Mouse (Mus musculus): Measurements from ENCODE around the gene Etl4. TPM values are rescaled to one million over a fixed set of nuclear protein-coding genes. Genes with fewer than 3 reads are reported as not detected.
A peak's percentile ranks its signal among the peaks of the same experiment; 100 is the strongest.

The Etl4 gene
- total RNA-seq (2014; rRNA removed) (10.9 and 14.0 TPM in 2 replicates), polyA plus RNA-seq (2015; fragmentation: Nextera tagmentation; extraction: Ambion mirVana) (4.0 and 4.8 TPM in 2 replicates)

DNA sequence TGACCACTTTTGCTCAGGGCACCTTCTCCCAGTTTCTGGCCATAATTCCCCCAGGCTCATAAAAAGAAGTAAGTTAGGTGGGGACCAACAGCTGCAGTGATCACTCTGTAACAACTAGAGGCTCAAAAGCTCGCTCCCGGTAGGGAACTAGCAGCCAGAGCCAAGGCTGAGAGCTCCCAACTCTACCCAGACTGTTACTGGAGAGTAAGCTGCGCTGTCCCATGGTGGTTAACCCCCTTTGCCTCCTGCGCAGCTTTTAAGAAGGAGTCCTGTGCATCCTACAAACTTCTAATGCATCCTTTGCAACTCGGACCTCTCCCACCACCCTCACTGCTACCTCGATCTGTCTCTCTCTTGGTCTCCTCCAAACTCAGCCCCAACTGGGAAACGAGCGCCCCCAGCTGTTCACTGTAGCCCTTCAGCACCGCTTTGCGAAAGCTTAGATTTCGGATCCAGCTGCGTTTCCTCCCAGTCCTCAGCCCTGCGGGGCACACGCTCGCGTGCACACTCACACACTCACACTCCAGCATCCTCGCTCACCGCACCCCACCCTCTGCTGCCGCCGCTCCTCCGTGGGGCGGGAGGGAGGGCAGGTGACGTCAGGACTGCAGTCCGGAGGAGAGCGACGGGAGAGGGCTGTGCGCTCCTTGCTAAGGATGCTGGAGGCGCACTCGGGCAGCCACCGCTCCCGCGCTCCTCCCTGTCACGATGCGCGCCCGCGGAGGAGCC, at the start of gene Etl4:
Gene Etl4, plus strand, starts transcription at position 610 of the 729 bp plus-strand sequence.
- H3K9me3 ChIP-seq (ENCODE audit: low read length) = no peaks in the 10 kb centered on the region
- peak within 1 kb of the TSS; percentile 90 for H3K4me2 ChIP-seq (ENCODE audit: low read depth, low read length, poor library complexity, severe bottlenecking)
- TF ChIP-seq CTCF (IDR thresholded peaks at IDR 0.05) = peak; percentile 77
- no peak within 1 kb of the TSS for H3K27ac ChIP-seq (ENCODE audit: low read depth, low read length)
- H3K4me3 ChIP-seq (ENCODE audit: low read depth, low read length) = peak within 1 kb of the TSS; percentile 65
- WGBS = under 1% methylated on average over 35 of the region's 37 CpGs
- peak within 1 kb of the TSS; percentile 50 for H3K9ac ChIP-seq (replicated peaks; ENCODE audit: low read length, poor library complexity, severe bottlenecking)
- peaks cover 13% of the 10 kb centered on the region; the same call in 1 of the 2 replicates for H3K27me3 ChIP-seq (ENCODE audit: insufficient read depth, low read length)
- no peaks in the 10 kb centered on the region for H3K36me3 ChIP-seq (ENCODE audit: insufficient read depth, low read length)
- peak; percentile 78 for DNase-seq (ENCODE audit: low spot score)
- peak; percentile 92 for ATAC-seq (ENCODE audit: low FRiP score)
- peaks cover 3% of the 10 kb centered on the region; the same call in 1 of the 2 replicates for H3K4me1 ChIP-seq (ENCODE audit: insufficient read depth, low read length)

DNA sequence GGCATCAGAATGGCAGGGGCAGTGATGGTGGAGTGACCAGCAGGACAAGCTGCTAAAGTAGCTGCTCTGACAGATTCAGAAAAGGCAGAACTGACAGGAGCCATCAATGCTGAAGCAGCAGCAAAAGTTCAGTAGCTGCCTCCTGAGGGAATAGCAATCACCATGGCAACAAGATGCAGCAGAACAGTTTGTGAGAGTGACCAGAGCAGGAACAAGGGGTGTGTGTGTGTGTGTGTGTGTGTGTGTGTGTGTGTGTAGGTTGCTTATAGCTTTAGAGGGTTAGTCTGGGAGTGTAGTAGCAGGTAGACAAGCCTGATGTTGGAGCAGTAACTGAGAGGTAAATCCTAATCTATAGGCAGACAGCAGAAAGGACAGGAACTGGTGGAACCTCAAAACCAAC, 40.4 kb upstream of the Etl4 start:
- peak; percentile 63 for ATAC-seq (ENCODE audit: low FRiP score)
- Histone ChIP-seq H3K27ac (ENCODE audit: low read depth, low read length) (no peak overlapping the region), H3K4me3 (ENCODE audit: low read depth, low read length) (no peak overlapping the region), H3K27me3 (ENCODE audit: insufficient read depth, low read length) (no peaks in the 10 kb centered on the region), H3K9ac (replicated peaks; ENCODE audit: low read length, poor library complexity, severe bottlenecking) (no peak overlapping the region), H3K4me1 (ENCODE audit: insufficient read depth, low read length) (no peaks in the 10 kb centered on the region), H3K4me2 (ENCODE audit: low read depth, low read length, poor library complexity, severe bottlenecking) (no peak overlapping the region), H3K9me3 (ENCODE audit: low read length) (no peaks in the 10 kb centered on the region), H3K36me3 (ENCODE audit: insufficient read depth, low read length) (no peaks in the 10 kb centered on the region)
- peak; percentile 48 for DNase-seq (ENCODE audit: low spot score)
- no peak for TF ChIP-seq CTCF (IDR thresholded peaks at IDR 0.05)

DNA sequence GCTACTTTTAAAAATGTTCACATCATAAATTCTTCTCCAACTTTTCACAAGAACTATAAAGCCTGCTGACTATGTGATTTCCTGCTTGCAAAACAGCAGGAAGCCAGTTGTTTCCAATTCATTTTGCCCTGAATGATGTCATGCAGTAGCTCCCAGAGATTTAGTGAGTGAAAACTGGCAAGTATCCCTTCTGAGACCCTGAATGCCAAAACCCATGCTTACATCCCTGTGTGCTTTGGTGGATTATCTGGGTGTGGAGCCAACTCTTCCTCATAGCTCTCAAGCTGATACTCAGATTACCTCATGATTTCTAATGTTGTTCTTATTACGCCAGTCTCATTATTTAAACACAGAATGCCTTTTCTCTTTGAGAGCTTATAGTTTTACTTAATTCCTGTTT, 37.7 kb upstream of the Etl4 start:
- Histone ChIP-seq H3K27ac (ENCODE audit: low read depth, low read length) (no peak overlapping the region), H3K36me3 (ENCODE audit: insufficient read depth, low read length) (no peaks in the 10 kb centered on the region), H3K4me3 (ENCODE audit: low read depth, low read length) (no peak overlapping the region), H3K9me3 (ENCODE audit: low read length) (no peaks in the 10 kb centered on the region), H3K9ac (replicated peaks; ENCODE audit: low read length, poor library complexity, severe bottlenecking) (no peak overlapping the region), H3K4me2 (ENCODE audit: low read depth, low read length, poor library complexity, severe bottlenecking) (no peak overlapping the region), H3K27me3 (ENCODE audit: insufficient read depth, low read length) (no peaks in the 10 kb centered on the region), H3K4me1 (ENCODE audit: insufficient read depth, low read length) (no peaks in the 10 kb centered on the region)
- 74% methylated on average over 1 of the region's 1 CpGs for WGBS
- ATAC-seq (ENCODE audit: low FRiP score) = no peak
- TF ChIP-seq CTCF (IDR thresholded peaks at IDR 0.05) = no peak
- peak; percentile 17 for DNase-seq (ENCODE audit: low spot score)

DNA sequence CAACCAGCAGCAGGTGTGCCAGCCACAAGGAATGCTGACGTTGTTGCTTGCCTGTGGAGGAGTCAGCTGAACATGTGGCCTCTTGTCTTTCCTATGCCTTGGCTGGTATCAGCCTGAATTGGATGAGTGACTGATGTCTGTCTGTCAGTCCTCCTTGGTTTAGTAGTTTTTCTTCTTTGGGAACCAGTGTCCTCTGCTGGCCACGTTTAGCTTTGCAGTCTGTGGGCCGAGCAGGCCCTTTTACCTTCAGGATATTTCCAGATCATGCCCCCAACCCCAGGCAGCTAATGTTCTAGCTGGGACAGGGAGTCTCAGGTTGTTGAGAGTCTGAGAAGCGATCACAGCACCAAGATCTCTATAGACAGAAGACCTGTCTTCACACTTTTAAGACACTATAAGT, 18.7 kb upstream of the Etl4 start:
- ATAC-seq (ENCODE audit: low FRiP score) = no peak
- no peaks in the 10 kb centered on the region for H3K27me3 ChIP-seq (ENCODE audit: insufficient read depth, low read length)
- WGBS = 41% methylated on average over 4 of the region's 4 CpGs
- no peaks in the 10 kb centered on the region for H3K9me3 ChIP-seq (ENCODE audit: low read length)
- H3K9ac ChIP-seq (replicated peaks; ENCODE audit: low read length, poor library complexity, severe bottlenecking) = no peak overlapping the region
- no peaks in the 10 kb centered on the region for H3K36me3 ChIP-seq (ENCODE audit: insufficient read depth, low read length)
- TF ChIP-seq CTCF (IDR thresholded peaks at IDR 0.05) = no peak; the same call in 1 of the 2 replicates
- DNase-seq (ENCODE audit: low spot score) = no peak
- H3K4me2 ChIP-seq (ENCODE audit: low read depth, low read length, poor library complexity, severe bottlenecking) = no peak overlapping the region
- H3K4me3 ChIP-seq (ENCODE audit: low read depth, low read length) = no peak overlapping the region
- H3K4me1 ChIP-seq (ENCODE audit: insufficient read depth, low read length) = no peaks in the 10 kb centered on the region
- no peak overlapping the region for H3K27ac ChIP-seq (ENCODE audit: low read depth, low read length)

DNA sequence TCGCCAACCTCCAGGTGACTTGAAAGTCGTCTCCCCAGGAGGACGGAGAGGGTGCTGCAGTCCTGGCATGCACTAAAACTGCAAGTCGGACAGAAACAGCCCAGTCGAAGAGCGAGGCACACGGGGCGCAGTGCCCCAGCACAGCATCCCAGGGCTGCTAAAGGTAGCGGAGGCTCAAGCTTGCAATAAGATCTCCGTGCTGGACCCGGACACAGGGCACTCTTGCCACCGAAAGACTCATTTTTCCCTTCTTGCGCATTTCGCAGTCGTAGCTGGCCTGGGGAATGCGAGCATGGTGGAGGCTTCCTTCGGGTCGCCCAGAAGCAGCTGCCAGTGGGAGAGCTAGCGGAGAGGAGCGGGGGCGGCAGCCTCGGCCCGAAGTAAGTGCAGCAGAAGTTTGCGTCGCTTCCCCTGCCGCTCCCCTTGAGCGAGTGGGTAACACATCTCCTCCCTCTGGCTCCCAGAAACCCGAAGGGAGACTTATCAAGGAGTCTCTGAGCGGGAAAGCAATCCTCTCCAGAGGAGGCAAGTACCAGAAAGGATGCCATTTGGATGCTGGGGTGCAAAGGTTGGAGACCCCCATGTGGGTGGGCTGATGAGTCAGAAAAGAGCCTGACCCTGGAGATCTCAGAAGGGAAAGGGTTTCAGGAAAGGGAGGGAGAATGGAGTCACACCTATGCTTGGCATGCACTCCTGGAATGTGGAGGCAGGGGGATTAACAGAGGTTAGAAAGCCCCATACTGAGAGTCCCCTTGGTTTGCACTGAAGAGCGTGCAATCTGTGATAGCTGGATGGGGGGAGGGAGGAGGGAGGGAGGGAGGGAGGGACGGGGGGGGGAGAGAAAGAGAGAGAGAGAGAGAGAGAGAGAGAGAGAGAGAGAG, 560 bp downstream of the Etl4 start:
- DNase-seq (ENCODE audit: low spot score) = no peak
- peak; percentile 50 for ATAC-seq (ENCODE audit: low FRiP score)
- H3K4me1 ChIP-seq (ENCODE audit: insufficient read depth, low read length) = peaks cover 3% of the 10 kb centered on the region; the same call in 1 of the 2 replicates
- WGBS = under 1% methylated on average over 30 of the region's 31 CpGs
- H3K27ac ChIP-seq (ENCODE audit: low read depth, low read length) = no peak overlapping the region
- peak overlapping the region; percentile 90 for H3K4me2 ChIP-seq (ENCODE audit: low read depth, low read length, poor library complexity, severe bottlenecking)
- no peak for TF ChIP-seq CTCF (IDR thresholded peaks at IDR 0.05)
- no peaks in the 10 kb centered on the region for H3K9me3 ChIP-seq (ENCODE audit: low read length)
- peaks cover 13% of the 10 kb centered on the region; the same call in 1 of the 2 replicates for H3K27me3 ChIP-seq (ENCODE audit: insufficient read depth, low read length)
- peak overlapping the region; percentile 50 for H3K9ac ChIP-seq (replicated peaks; ENCODE audit: low read length, poor library complexity, severe bottlenecking)
- peak overlapping the region; percentile 65 for H3K4me3 ChIP-seq (ENCODE audit: low read depth, low read length)
- H3K36me3 ChIP-seq (ENCODE audit: insufficient read depth, low read length) = no peaks in the 10 kb centered on the region

Measured in midbrain, postnatal 0 days (tissue).